Mouse (Mus musculus) ES-E14 (cell line): ENCODE results near the gene Map4k3. TPM values are rescaled to one million over a fixed set of nuclear protein-coding genes. Genes with fewer than 3 reads are reported as not detected.

Source experiments
- DNase-seq: peaks from one replicate; pipeline ENCODE4 v3.0.0-alpha.2; 2013; ENCODE audit warnings: low read depth, low spot score
- H3K27ac ChIP-seq: 2 replicates; pipeline ENCODE4 v1.5.1; 2012; ENCODE audit warnings: low read depth, mild to moderate bottlenecking, low read length, moderate library complexity, mixed read lengths; ENCODE audit not compliant: poor library complexity, insufficient read depth, severe bottlenecking
- H3K36me3 ChIP-seq: 2 replicates; pipeline ENCODE4 v1.6.1; 2012; ENCODE audit warnings: mild to moderate bottlenecking, low read length, moderate library complexity, mixed read lengths; ENCODE audit not compliant: control insufficient read depth, poor library complexity, insufficient read depth, severe bottlenecking
- H3K4me1 ChIP-seq, 2 experiments: fragments of 150-350 bp in 1 of 2; sonication (generic) in 1 of 2; 2 replicates each; pipeline ENCODE4 v1.6.1; 2012; ENCODE audit warnings: low read length in 2 of 2, mild to moderate bottlenecking in 1 of 2, mixed read lengths in 1 of 2; ENCODE audit not compliant: control insufficient read depth in 2 of 2, insufficient read depth in 2 of 2, poor library complexity in 1 of 2
- H3K4me3 ChIP-seq, 2 experiments: fragments of 150-350 bp in 1 of 2; sonication (generic) in 1 of 2; 2 replicates each; pipeline ENCODE4 v1.5.1; 2012; ENCODE audit warnings: low read length in 2 of 2, low read depth in 1 of 2, mild to moderate bottlenecking in 1 of 2, mixed read lengths in 1 of 2; ENCODE audit not compliant: insufficient read depth in 1 of 2, poor library complexity in 1 of 2, severe bottlenecking in 1 of 2
- H3K9ac ChIP-seq: 2 replicates; pipeline ENCODE4 v1.6.1; 2012; ENCODE audit warnings: low read depth, mild to moderate bottlenecking, low read length, mixed read lengths; ENCODE audit not compliant: poor library complexity, insufficient read depth, severe bottlenecking
- H3K9me3 ChIP-seq: fragments of 150-350 bp; sonication (generic); 2 replicates; pipeline ENCODE4 v1.6.1; 2012; ENCODE audit warnings: low read depth, mild to moderate bottlenecking, low read length; ENCODE audit not compliant: control insufficient read depth, insufficient read depth
- CHD2 ChIP-seq: IDR thresholded peaks from 2 replicates; pipeline ENCODE4 v1.6.1; 2014; ENCODE audit warnings: mild to moderate bottlenecking, low read depth, low read length, inconsistent platforms
- HCFC1 ChIP-seq: IDR thresholded peaks from 2 replicates; pipeline ENCODE4 v1.6.1; 2012; ENCODE audit warnings: low read length, inconsistent platforms, borderline replicate concordance; ENCODE audit not compliant: insufficient read depth
- MAFK ChIP-seq: IDR thresholded peaks from 2 replicates; pipeline ENCODE4 v1.6.1; 2014; ENCODE audit warnings: mild to moderate bottlenecking, low read depth, low read length, inconsistent platforms; ENCODE audit not compliant: insufficient read depth
- ZC3H11A ChIP-seq: IDR thresholded peaks from 2 replicates; pipeline ENCODE4 v1.6.1; 2012; ENCODE audit warnings: low read depth, mild to moderate bottlenecking, inconsistent platforms, low read length, borderline replicate concordance
- ZNF384 ChIP-seq: IDR thresholded peaks from 2 replicates; pipeline ENCODE4 v1.6.1; 2012; ENCODE audit warnings: low read depth, low read length, inconsistent platforms
- in situ Hi-C, 2 experiments: fragments of 600-800 bp; cut with MboI; formaldehyde crosslinking; loops; one replicate each; pipeline ENCODE4 v1.15.1; 2025; ENCODE audit warnings: low sequenced_read_pairs in 2 of 2, inconsistent platforms in 1 of 2; ENCODE audit not compliant: unreplicated experiment in 2 of 2
- total RNA-seq: library from RNA; depleted of rRNA; stranded (reverse); fragments of 300-350 nt; gene quantifications from 2 replicates; pipeline ENCODE4 v1.2.3, GENCODE M21; 2012

The Map4k3 gene
- total RNA-seq, 1 experiment = 22.3 TPM

GRCm38 (mm10) chr17:80632846-80633245 is 95.4 kb downstream of the Map4k3 start:
- Histone ChIP-seq H3K36me3 (peaks cover 2% of the 10 kb centered on the region; the same call in 1 of the 2 replicates), H3K9me3 (no peaks in the 10 kb centered on the region), H3K27ac (no peak overlapping the region), H3K4me3 (0 out of 4 replicates have a peak overlapping the region, but pooled peaks of 1 of the 2 experiments have one; percentile 37), H3K4me1 (peaks cover 9 to 11% of the 10 kb centered on the region in 2 experiments), H3K9ac (no peak overlapping the region)
- TF ChIP-seq ZC3H11A (no peak), ZNF384 (no peak), CHD2 (no peak), MAFK (no peak), HCFC1 (no peak)
- in situ Hi-C loops = no loop called here
- DNase-seq = peak; percentile 47

GRCm38 (mm10) chr17:80632354-80632753 is 95.9 kb downstream of the Map4k3 start:
- Histone ChIP-seq H3K36me3 (peaks cover 2% of the 10 kb centered on the region; the same call in 1 of the 2 replicates), H3K27ac (no peak overlapping the region), H3K4me1 (peaks cover 9 to 10% of the 10 kb centered on the region in 2 experiments), H3K4me3 (no peak overlapping the region), H3K9me3 (no peaks in the 10 kb centered on the region), H3K9ac (no peak overlapping the region)
- DNase-seq = no peak
- no peak for TF ChIP-seq HCFC1
- TF ChIP-seq ZC3H11A = no peak
- TF ChIP-seq CHD2 = no peak
- no peak for TF ChIP-seq ZNF384
- no peak for TF ChIP-seq MAFK
- in situ Hi-C loops = no loop called here

- Histone ChIP-seq H3K4me1 (peaks cover 2 to 6% of the 10 kb centered on the region in 2 experiments; a peak in 3 of 4 replicates), H3K9me3 (no peaks in the 10 kb centered on the region), H3K27ac (no peak overlapping the region), H3K4me3 (no peak overlapping the region), H3K36me3 (peaks cover 2% of the 10 kb centered on the region; the same call in 1 of the 2 replicates), H3K9ac (no peak overlapping the region)
- in situ Hi-C loops = no loop called here
- no peak for DNase-seq
- TF ChIP-seq MAFK (no peak), ZNF384 (no peak), HCFC1 (no peak), ZC3H11A (no peak), CHD2 (no peak)
Measured at GRCm38 (mm10) chr17:80631028-80631427, 97.3 kb downstream of the Map4k3 start.

GRCm38 (mm10) chr17:80624979-80625378 is 103.3 kb downstream of the Map4k3 start:
- Histone ChIP-seq H3K36me3 (no peaks in the 10 kb centered on the region), H3K27ac (no peak overlapping the region), H3K9me3 (no peaks in the 10 kb centered on the region), H3K9ac (no peak overlapping the region), H3K4me1 (no peaks in the 10 kb centered on the region; a peak in 1 of 4 replicates), H3K4me3 (no peak overlapping the region)
- in situ Hi-C loops = no loop called here
- TF ChIP-seq CHD2 (no peak), ZC3H11A (no peak), HCFC1 (no peak), ZNF384 (no peak), MAFK (no peak)
- no peak for DNase-seq

DNA sequence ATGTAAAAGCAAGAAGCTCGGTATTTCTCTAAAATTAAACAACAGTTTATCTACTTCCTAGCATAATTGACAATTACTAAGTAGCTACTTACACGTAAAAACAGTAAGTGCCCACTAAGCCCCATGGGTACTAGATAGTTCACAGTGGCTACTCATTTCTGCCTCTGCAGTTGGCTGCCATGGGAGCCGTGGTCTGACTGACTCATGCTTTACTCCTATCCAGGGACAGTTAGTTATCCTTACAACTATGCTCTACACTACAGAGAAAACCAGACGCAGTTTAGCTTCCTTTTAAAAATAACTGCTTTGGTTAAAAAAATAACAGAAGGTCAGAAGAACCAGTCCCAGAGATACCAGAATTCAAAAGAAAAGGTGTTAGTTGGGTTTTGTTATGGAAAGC is 106.6 kb downstream of the Map4k3 start:
- H3K27ac ChIP-seq = no peak overlapping the region
- peaks cover 0 to 2% of the 10 kb centered on the region in 2 experiments; a peak in 1 of 4 replicates for H3K4me1 ChIP-seq
- no peaks in the 10 kb centered on the region for H3K9me3 ChIP-seq
- in situ Hi-C loops = no loop called here
- no peak overlapping the region for H3K4me3 ChIP-seq
- H3K9ac ChIP-seq = no peak overlapping the region
- TF ChIP-seq ZNF384 (no peak), ZC3H11A (no peak), MAFK (no peak), CHD2 (no peak), HCFC1 (no peak)
- H3K36me3 ChIP-seq = no peaks in the 10 kb centered on the region
- DNase-seq = no peak
